Mouse (Mus musculus) liver, postnatal 0 days (tissue): ENCODE data around the gene Ncoa7. TPM values are rescaled to one million over a fixed set of nuclear protein-coding genes. Genes with fewer than 3 reads are reported as not detected.

Source experiments
- ATAC-seq: fragments of 200-750 bp; cut with Nextera tagmentation; 2 replicates; pipeline ENCODE4 v1.8.0; 2017; ENCODE audit warnings: mild to moderate bottlenecking, moderate library complexity
- DNase-seq: peaks from one replicate; pipeline ENCODE4 v3.0.0-alpha.2; 2016
- H3K27ac ChIP-seq: fragments of 300-500 bp; sonication (generic); 2 replicates; pipeline ENCODE4 v1.5.1; 2014; ENCODE audit warnings: antibody characterized with exemption, moderate library complexity, mild to moderate bottlenecking, low read depth
- H3K27me3 ChIP-seq: fragments of 300-500 bp; sonication (generic); 2 replicates; pipeline ENCODE4 v1.6.1; 2014; ENCODE audit warnings: low read length, control low read depth, mixed read lengths; ENCODE audit not compliant: insufficient read depth
- H3K36me3 ChIP-seq: fragments of 300-500 bp; sonication (generic); replicated peaks from 2 replicates; pipeline ENCODE4 v1.6.1; 2014; ENCODE audit warnings: mild to moderate bottlenecking, control low read depth, low read length, moderate library complexity, mixed read lengths; ENCODE audit not compliant: insufficient read depth
- H3K4me1 ChIP-seq: fragments of 300-500 bp; sonication (generic); 2 replicates; pipeline ENCODE4 v1.6.1; 2014; ENCODE audit warnings: antibody characterized with exemption, mild to moderate bottlenecking, control low read depth; ENCODE audit not compliant: insufficient read depth
- H3K4me2 ChIP-seq: fragments of 300-500 bp; sonication (generic); 2 replicates; pipeline ENCODE4 v1.6.1; 2014; ENCODE audit warnings: low read depth, mild to moderate bottlenecking, low read length, moderate library complexity, mixed read lengths
- H3K4me3 ChIP-seq: fragments of 300-500 bp; sonication (generic); 2 replicates; pipeline ENCODE4 v1.5.1; 2014; ENCODE audit warnings: low read depth, low read length
- H3K9ac ChIP-seq: fragments of 300-500 bp; sonication (generic); replicated peaks from 2 replicates; pipeline ENCODE4 v1.6.1; 2014; ENCODE audit warnings: mild to moderate bottlenecking, moderate library complexity
- H3K9me3 ChIP-seq: fragments of 300-500 bp; sonication (generic); 2 replicates; pipeline ENCODE4 v1.6.1; 2016; ENCODE audit warnings: mild to moderate bottlenecking, control low read depth, low read length, mixed read lengths
- CTCF ChIP-seq: sonication (generic); IDR thresholded peaks from 2 replicates; pipeline ENCODE4 v1.5.1; 2016; ENCODE audit warnings: antibody characterized with exemption, low read depth
- EP300 ChIP-seq: IDR thresholded peaks from 2 replicates; pipeline ENCODE4 v1.6.1; 2016; ENCODE audit warnings: antibody characterized with exemption, low read depth, mild to moderate bottlenecking
- WGBS: fragments of 180-500 bp; shearing (Covaris S2); extraction: QIAGEN DNeasy Blood & Tissue Kit; methylation state at CpG from one replicate; pipeline ENCODE4 v1.1.7; 2014; ENCODE audit not compliant: insufficient replicate concordance; 5-methylcytosine and 5-hydroxymethylcytosine counted together
- polyA plus RNA-seq: library from polyadenylated mRNA; unstranded; fragments of >200 nt; fragmentation: Nextera tagmentation; extraction: Ambion mirVana; gene quantifications from 2 replicates; pipeline ENCODE4 v1.2.1, GENCODE M21; 2015

Ncoa7 gene
- 6.4 TPM in 2 replicates for polyA plus RNA-seq

- peak; percentile 95 for ATAC-seq
- Histone ChIP-seq H3K9ac (peak within 1 kb of the TSS; percentile 88), H3K4me2 (peak within 1 kb of the TSS; percentile 81), H3K4me1 (peaks cover 10% of the 10 kb centered on the region), H3K4me3 (peak within 1 kb of the TSS; percentile 86), H3K27me3 (no peaks in the 10 kb centered on the region), H3K36me3 (no peaks in the 10 kb centered on the region), H3K9me3 (no peaks in the 10 kb centered on the region), H3K27ac (peak within 1 kb of the TSS; percentile 96)
- DNase-seq: peak; percentile 88
- TF ChIP-seq EP300: no peak
- under 1% methylated on average over 60 of the region's 89 CpGs for WGBS
These were observed at the start of gene Ncoa7 for GRCm38 (mm10) chr10:30802681-30803586. TSS of gene Ncoa7 (minus strand) at chr10:30803326.

GRCm38 (mm10) chr10:30845101-30845825 lies 42.1 kb upstream of the Ncoa7 start:
- 16% methylated on average over 13 of the region's 13 CpGs for WGBS
- peaks cover 64% of the 10 kb centered on the region for H3K27me3 ChIP-seq
- peaks cover 22% of the 10 kb centered on the region for H3K4me1 ChIP-seq
- H3K9ac ChIP-seq: no peak overlapping the region
- H3K27ac ChIP-seq: no peak overlapping the region
- no peaks in the 10 kb centered on the region for H3K9me3 ChIP-seq
- ATAC-seq (no peak), DNase-seq (no peak)
- no peak overlapping the region for H3K4me2 ChIP-seq
- no peaks in the 10 kb centered on the region for H3K36me3 ChIP-seq
- H3K4me3 ChIP-seq: no peak overlapping the region
- TF ChIP-seq EP300: no peak
- no peak for TF ChIP-seq CTCF

DNA sequence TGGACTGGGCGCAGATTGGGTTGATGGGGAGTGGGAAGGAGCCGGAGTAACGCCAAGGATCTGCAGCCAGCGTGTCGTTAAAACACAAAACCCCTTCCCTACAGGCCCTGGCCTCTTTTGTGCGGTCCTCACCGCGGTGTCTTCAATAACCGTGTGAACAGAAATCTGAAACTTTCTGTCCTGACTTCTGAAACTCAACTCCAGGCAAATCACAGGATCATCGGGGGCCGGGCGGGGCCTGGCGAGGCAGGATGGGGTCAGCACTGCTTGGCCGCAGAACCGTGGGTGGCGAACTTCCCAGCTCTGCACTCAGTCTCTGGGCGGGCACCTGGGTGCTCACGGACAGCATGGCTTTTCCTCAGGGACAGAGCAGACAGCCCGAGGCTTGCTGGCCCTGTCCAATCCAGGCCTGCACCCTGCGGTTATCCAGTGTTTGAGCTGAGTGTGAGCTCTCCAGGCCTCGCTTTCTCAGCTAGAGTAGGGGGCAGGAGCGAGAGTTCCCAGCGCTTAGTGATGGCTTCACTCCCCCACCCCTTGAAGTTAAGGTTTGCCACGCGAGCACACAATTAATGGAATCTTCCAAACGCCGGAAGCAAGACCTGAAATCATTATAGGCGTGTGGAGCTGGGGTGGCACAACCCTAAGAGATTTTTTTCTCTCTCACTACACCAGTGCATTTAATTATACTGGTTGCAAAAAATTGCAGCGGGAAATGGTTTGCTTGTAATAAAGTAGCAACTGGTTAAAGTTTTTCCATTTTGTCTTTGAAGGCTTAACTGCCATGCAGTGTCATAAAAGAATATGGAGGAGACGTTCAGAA lies 41.3 kb upstream of the Ncoa7 start:
- whole genome bisulfite sequencing: 7% methylated on average over 30 of the region's 30 CpGs
- peak; percentile 16 for DNase-seq
- Histone ChIP-seq H3K4me1 (peaks cover 22% of the 10 kb centered on the region), H3K36me3 (no peaks in the 10 kb centered on the region), H3K4me2 (peak overlapping the region; percentile 89), H3K9me3 (no peaks in the 10 kb centered on the region), H3K4me3 (peak overlapping the region; percentile 50), H3K9ac (no peak overlapping the region), H3K27me3 (peaks cover 65% of the 10 kb centered on the region), H3K27ac (no peak overlapping the region)
- ATAC-seq: no peak
- TF ChIP-seq CTCF (no peak), EP300 (no peak)

DNA sequence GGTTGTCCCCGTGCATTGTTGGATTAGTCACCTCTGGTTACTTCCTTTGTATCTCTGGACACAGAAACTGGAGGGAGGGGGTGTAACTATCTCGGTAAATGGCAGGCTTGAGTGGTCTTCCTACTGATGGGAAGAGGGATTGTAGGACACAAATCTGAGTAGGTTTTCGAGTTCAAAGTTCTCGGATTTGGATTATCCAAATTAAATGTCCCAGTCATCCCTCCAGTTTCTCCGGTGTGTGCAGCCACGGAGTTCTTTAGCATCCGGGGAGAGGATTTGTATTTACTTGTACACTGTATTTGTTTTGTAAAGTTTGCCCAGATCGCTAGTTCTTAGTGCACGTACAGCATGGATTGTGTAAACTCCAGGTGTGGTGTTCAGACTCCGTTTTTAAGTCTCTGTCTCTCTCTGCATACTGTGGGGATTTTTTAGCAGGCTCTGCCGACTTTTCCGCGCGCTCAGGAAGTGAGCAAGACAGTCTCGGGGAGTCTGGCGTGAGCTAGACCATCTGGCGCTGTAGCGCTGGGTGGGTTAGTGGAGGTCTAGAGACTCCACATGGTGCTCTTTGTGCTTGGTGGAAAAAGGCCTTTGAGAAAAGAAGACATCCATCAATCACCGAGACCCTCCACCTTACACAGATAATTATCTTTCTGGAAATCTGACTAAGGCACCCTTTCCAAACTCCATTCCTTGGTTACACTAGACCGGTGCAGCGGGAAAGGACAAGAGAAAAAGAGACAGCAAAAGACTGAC lies 40.5 kb upstream of the Ncoa7 start:
- DNase-seq (no peak), ATAC-seq (no peak)
- 2% methylated on average over 21 of the region's 21 CpGs for WGBS
- TF ChIP-seq CTCF (no peak), EP300 (no peak)
- Histone ChIP-seq H3K9me3 (no peaks in the 10 kb centered on the region), H3K9ac (no peak overlapping the region), H3K27me3 (peaks cover 67% of the 10 kb centered on the region), H3K27ac (no peak overlapping the region), H3K4me3 (peak overlapping the region; percentile 50), H3K4me2 (peak overlapping the region; percentile 89), H3K4me1 (peaks cover 22% of the 10 kb centered on the region), H3K36me3 (no peaks in the 10 kb centered on the region)

DNA sequence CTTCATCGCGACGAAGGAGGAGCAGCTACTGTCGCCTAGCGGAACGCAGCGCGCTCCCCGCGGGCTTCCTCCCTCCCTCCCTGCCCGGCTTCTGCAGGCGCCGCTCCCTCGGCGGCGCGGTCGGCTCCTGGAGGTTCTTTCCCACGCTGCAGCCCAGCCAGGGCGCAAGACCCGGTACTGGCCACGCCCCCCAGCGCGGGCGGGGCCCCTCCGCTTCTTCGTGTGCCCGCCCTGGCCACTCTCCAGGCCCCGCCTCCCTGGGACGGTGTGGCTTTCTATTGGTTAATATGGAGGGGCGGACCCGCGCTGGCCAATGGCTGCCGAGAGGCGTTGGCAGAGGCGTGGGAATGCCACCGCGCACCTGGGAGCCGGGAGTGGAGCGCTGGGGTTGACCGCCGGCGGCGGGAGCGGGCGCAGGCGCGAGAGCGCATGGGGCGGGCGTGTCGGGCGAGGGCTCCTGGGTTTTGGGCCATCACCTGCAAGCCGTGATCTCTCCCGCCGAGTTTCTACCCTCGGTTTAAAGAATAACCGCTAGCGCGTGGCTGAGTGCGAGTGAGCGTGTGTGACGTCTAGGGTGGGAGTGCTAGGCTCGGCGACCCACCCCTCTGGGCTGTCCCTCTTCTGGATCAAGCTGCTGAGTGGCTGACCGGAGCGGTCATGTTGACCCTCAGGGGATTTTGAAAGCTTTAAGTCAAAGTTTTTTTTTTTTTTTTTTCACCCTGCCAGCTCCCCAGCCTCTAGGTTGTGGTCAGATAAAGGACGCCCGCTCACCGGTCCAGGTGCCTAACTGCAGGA lies 39.7 kb upstream of the Ncoa7 start, which contains the start of gene Hey2:
TSS of gene Hey2 (minus strand) at position 159 of the 795 bp plus-strand sequence.
- Histone ChIP-seq H3K4me1 (peaks cover 22% of the 10 kb centered on the region), H3K9ac (0 out of 2 replicates have a peak within 1 kb of the TSS, but pooled peaks have one; percentile 16), H3K4me3 (peak within 1 kb of the TSS; percentile 50), H3K27me3 (peaks cover 67% of the 10 kb centered on the region), H3K27ac (no peak within 1 kb of the TSS), H3K4me2 (peak within 1 kb of the TSS; percentile 89), H3K9me3 (no peaks in the 10 kb centered on the region), H3K36me3 (no peaks in the 10 kb centered on the region)
- ATAC-seq: peak; percentile 100
- DNase-seq: peak; percentile 96
- 1% methylated on average over 66 of the region's 70 CpGs for WGBS
- no peak for TF ChIP-seq CTCF
- TF ChIP-seq EP300: no peak
